Mouse (Mus musculus) adipocyte (in vitro differentiated cells): Measurements from ENCODE around the gene Pdha1.
A peak's percentile ranks its signal among the peaks of the same experiment; 100 is the strongest.

ENCODE experiments used
- DNase-seq: peaks from one replicate; pipeline ENCODE4 v3.0.0-alpha.2; 2016; ENCODE audit warnings: low spot score

Pdha1 gene

GRCm38 (mm10) chrX:160137861-160138717 lies at the start of gene Pdha1:
TSS of gene Pdha1 (minus strand) at chrX:160138413.
- DNase-seq: peak; percentile 89

GRCm38 (mm10) chrX:160179032-160179431 lies 40.8 kb upstream of the Pdha1 start:
- DNase-seq: peak; percentile 19

GRCm38 (mm10) chrX:160170150-160170549 lies 31.9 kb upstream of the Pdha1 start:
- DNase-seq: peak; percentile 82

GRCm38 (mm10) chrX:160166246-160166985 lies 28.2 kb upstream of the Pdha1 start:
- no peak for DNase-seq

- no peak for DNase-seq
Measured at GRCm38 (mm10) chrX:160164259-160164658, 26.0 kb upstream of the Pdha1 start.

- peak; percentile 70 for DNase-seq
Measured at GRCm38 (mm10) chrX:160153147-160153815, 15.1 kb upstream of the Pdha1 start.

- DNase-seq: no peak
Measured at GRCm38 (mm10) chrX:160148859-160149258, 10.6 kb upstream of the Pdha1 start.

- peak; percentile 80 for DNase-seq
Measured at GRCm38 (mm10) chrX:160147406-160147805, 9.2 kb upstream of the Pdha1 start.

- peak; percentile 29 for DNase-seq
Measured at GRCm38 (mm10) chrX:160146806-160147205, 8.6 kb upstream of the Pdha1 start.

GRCm38 (mm10) chrX:160137177-160137860 lies 894 bp downstream of the Pdha1 start:
- peak; percentile 54 for DNase-seq

- DNase-seq: peak; percentile 11
Measured at GRCm38 (mm10) chrX:160136153-160136552, 2.1 kb downstream of the Pdha1 start.

- DNase-seq: peak; percentile 7
Measured at GRCm38 (mm10) chrX:160135719-160136118, 2.5 kb downstream of the Pdha1 start.

- no peak for DNase-seq
Measured at GRCm38 (mm10) chrX:160134136-160134843, 3.9 kb downstream of the Pdha1 start.

- DNase-seq: peak; percentile 71
Measured at GRCm38 (mm10) chrX:160116658-160117057, 21.6 kb downstream of the Pdha1 start.

GRCm38 (mm10) chrX:160116074-160116473 lies 22.1 kb downstream of the Pdha1 start:
- DNase-seq: no peak

GRCm38 (mm10) chrX:160113777-160114176 lies 24.4 kb downstream of the Pdha1 start:
- DNase-seq: no peak

GRCm38 (mm10) chrX:160107817-160108216 lies 30.4 kb downstream of the Pdha1 start:
- DNase-seq: no peak

GRCm38 (mm10) chrX:160091973-160092372 lies 46.2 kb downstream of the Pdha1 start:
- no peak for DNase-seq
